9 mouse cellular contexts compared by ENCODE assay signal in the genomic region with DNA sequence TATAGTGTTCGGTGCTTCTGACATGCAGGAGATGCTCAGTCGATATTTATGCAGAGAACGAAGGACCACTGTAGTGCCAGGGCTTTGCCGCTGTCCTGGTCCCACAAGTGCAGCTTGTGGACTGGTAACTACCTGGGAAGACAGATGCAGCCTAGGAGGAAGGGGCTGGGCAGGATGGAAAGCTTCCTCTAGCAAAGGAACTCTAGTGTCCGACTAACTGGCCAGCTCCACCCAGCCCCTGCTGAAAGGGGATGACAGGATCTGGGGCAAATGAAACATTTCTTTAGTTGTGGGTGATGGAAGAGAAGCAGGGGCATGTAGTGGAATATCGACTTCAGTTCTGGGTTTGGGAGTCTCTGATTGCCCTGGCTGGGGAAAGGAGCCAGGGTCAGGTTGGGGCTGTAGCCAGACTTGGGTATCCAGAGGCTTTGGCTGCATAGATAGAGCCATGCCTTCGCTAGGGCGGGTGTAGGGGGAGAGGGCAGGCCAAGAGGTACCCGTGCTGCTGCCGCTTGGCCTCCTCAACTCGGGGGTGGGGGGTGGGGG. TPM values are rescaled to one million over a fixed set of nuclear protein-coding genes. Genes with fewer than 3 reads are reported as not detected.
A peak's percentile ranks its signal among the peaks of the same experiment; 100 is the strongest.
DNase-seq lines count a peak whose midpoint lies in the region; ATAC-seq and TF ChIP-seq lines count a peak whose summit lies in the region.
"Had no signal": no experiment of that assay in that cellular context is flagged by ENCODE, and none has a peak within 500 bp of the region (broad histone marks: within the 10 kb centered on the region; RNA-seq: fewer than 3 reads in every experiment).

No protein-coding gene starts in this region.

- no peaks in the 10 kb centered on the region for H3K36me3 ChIP-seq in kidney, postnatal 0 days (ENCODE audit: insufficient read depth, low read length)
- no peaks in the 10 kb centered on the region for H3K36me3 ChIP-seq in embryonic facial prominence, embryonic 12.5 days
- H3K36me3 ChIP-seq in intestine, postnatal 0 days (ENCODE audit: control insufficient read depth, insufficient read depth), result no peaks in the 10 kb centered on the region
- no peaks in the 10 kb centered on the region for H3K36me3 ChIP-seq in neural tube, embryonic 15.5 days

- H3K4me2 ChIP-seq in kidney, postnatal 0 days (ENCODE audit: low read length), result peak overlapping the region; percentile 96
- peak overlapping the region; percentile 99 for H3K4me2 ChIP-seq in embryonic facial prominence, embryonic 12.5 days (replicated peaks)
- H3K4me2 ChIP-seq in intestine, postnatal 0 days (replicated peaks; ENCODE audit: low read depth), result peak overlapping the region; percentile 82
- peak overlapping the region; percentile 92 for H3K4me2 ChIP-seq in neural tube, embryonic 15.5 days

- H3K4me1 ChIP-seq in kidney, postnatal 0 days (replicated peaks; ENCODE audit: insufficient read depth, low read length), result peaks cover 22% of the 10 kb centered on the region
- H3K4me1 ChIP-seq in embryonic facial prominence, embryonic 12.5 days, result peaks cover 24% of the 10 kb centered on the region
- H3K4me1 ChIP-seq in intestine, postnatal 0 days (replicated peaks; ENCODE audit: control insufficient read depth, insufficient read depth, low read length), result no peaks in the 10 kb centered on the region
- peaks cover 46% of the 10 kb centered on the region for H3K4me1 ChIP-seq in neural tube, embryonic 15.5 days

- H3K27me3 ChIP-seq in kidney, postnatal 0 days (ENCODE audit: insufficient read depth, low read length), result no peaks in the 10 kb centered on the region
- H3K27me3 ChIP-seq in embryonic facial prominence, embryonic 12.5 days, result peaks cover 35% of the 10 kb centered on the region
- H3K27me3 ChIP-seq in intestine, postnatal 0 days (replicated peaks; ENCODE audit: control insufficient read depth, insufficient read depth, low read length), result peaks cover 39% of the 10 kb centered on the region
- 0 out of 2 replicates have a peak, but pooled peaks cover 10% of the 10 kb centered on the region for H3K27me3 ChIP-seq in neural tube, embryonic 15.5 days (replicated peaks)

- peak overlapping the region; percentile 74 for H3K4me3 ChIP-seq in kidney, postnatal 0 days (replicated peaks; ENCODE audit: low read depth, low read length)
- peak overlapping the region; percentile 77 for H3K4me3 ChIP-seq in embryonic facial prominence, embryonic 12.5 days
- peak overlapping the region; percentile 54 for H3K4me3 ChIP-seq in intestine, postnatal 0 days (ENCODE audit: low read depth, low read length)
- H3K4me3 ChIP-seq in neural tube, embryonic 15.5 days (replicated peaks), result peak overlapping the region; percentile 77

- no peak for TF ChIP-seq CTCF in kidney, postnatal 0 days (IDR thresholded peaks at IDR 0.05; ENCODE audit: low read depth)
- TF ChIP-seq CTCF in intestine, postnatal 0 days (IDR thresholded peaks at IDR 0.05; ENCODE audit: low read depth), result no peak

- ATAC-seq in kidney, postnatal 0 days (replicated peaks; ENCODE audit: low FRiP score, low read depth), result no peak
- ATAC-seq in embryonic facial prominence, embryonic 12.5 days (ENCODE audit: insufficient number of reproducible peaks, insufficient read depth, low FRiP score, low TSS enrichment), result peak; percentile 22; the same call in 1 of the 2 replicates
- ATAC-seq in intestine, postnatal 0 days, result no peak
- peak; percentile 39; the same call in 1 of the 2 replicates for ATAC-seq in neural tube, embryonic 15.5 days (ENCODE audit: low FRiP score)

- H3K9ac ChIP-seq in kidney, postnatal 0 days (ENCODE audit: low read depth, low read length), result no peak overlapping the region
- H3K9ac ChIP-seq in embryonic facial prominence, embryonic 12.5 days, result peak overlapping the region; percentile 85
- no peak overlapping the region for H3K9ac ChIP-seq in intestine, postnatal 0 days (ENCODE audit: low read depth, low read length)
- peak overlapping the region; percentile 92 for H3K9ac ChIP-seq in neural tube, embryonic 15.5 days (replicated peaks)

- DNase-seq in kidney, postnatal 0 days (ENCODE audit: low spot score), result no peak
- DNase-seq in kidney, postnatal 25 days, result no peak
- DNase-seq in frontal cortex, postnatal 14 days (ENCODE audit: low spot score in 2 of 2), result no peak
- DNase-seq in urinary bladder, postnatal 25 days (ENCODE audit: low spot score), result no peak
- no peak for DNase-seq in frontal cortex, postnatal 36 days (ENCODE audit: low spot score in 2 of 2)

- H3K9me3 ChIP-seq in kidney, postnatal 0 days (replicated peaks; ENCODE audit: low read length), result no peaks in the 10 kb centered on the region
- H3K9me3 ChIP-seq in embryonic facial prominence, embryonic 12.5 days, result no peaks in the 10 kb centered on the region
- no peaks in the 10 kb centered on the region for H3K9me3 ChIP-seq in intestine, postnatal 0 days (ENCODE audit: control insufficient read depth)
- no peaks in the 10 kb centered on the region for H3K9me3 ChIP-seq in neural tube, embryonic 15.5 days (replicated peaks)

- 42% methylated on average over 7 of the region's 11 CpGs for WGBS in kidney, postnatal 0 days
- 27% methylated on average over 11 of the region's 11 CpGs for WGBS in embryonic facial prominence, embryonic 12.5 days
- 25% methylated on average over 11 of the region's 11 CpGs for WGBS in intestine, postnatal 0 days
- 30% methylated on average over 9 of the region's 11 CpGs for WGBS in neural tube, embryonic 15.5 days

- no peak overlapping the region for H3K27ac ChIP-seq in kidney, postnatal 0 days
- 0 out of 2 replicates have a peak overlapping the region, but pooled peaks have one; percentile 0 for H3K27ac ChIP-seq in embryonic facial prominence, embryonic 12.5 days
- H3K27ac ChIP-seq in intestine, postnatal 0 days (ENCODE audit: low read depth, low read length), result no peak overlapping the region
- 0 out of 2 replicates have a peak overlapping the region, but pooled peaks have one; percentile 19 for H3K27ac ChIP-seq in neural tube, embryonic 15.5 days (replicated peaks)

RNA-seq across cellular contexts. Expression of gene Chst1, which starts 0.5 kb away (rescaled TPM):
- 6.6 and 6.8 TPM in 2 replicates for polyA plus RNA-seq in kidney, postnatal 0 days (2015; fragmentation: Nextera tagmentation; extraction: Ambion mirVana)
- polyA plus RNA-seq in embryonic facial prominence, embryonic 12.5 days (2016; fragmentation: Nextera tagmentation; extraction: Ambion mirVana), result 7.9 and 8.5 TPM in 2 replicates
- polyA plus RNA-seq in intestine, postnatal 0 days (2015; fragmentation: Nextera tagmentation; extraction: Ambion mirVana), result 2.2 and 2.3 TPM in 2 replicates
- polyA plus RNA-seq in neural tube, embryonic 15.5 days (2015; fragmentation: Nextera tagmentation; extraction: Ambion mirVana), result 24.0 and 25.2 TPM in 2 replicates
- polyA plus RNA-seq: erythroblast, embryonic 14.5 days had no signal

Comparison
In these comparisons a context has a peak if more than half of its experiments do, and no peak if none do; other contexts are left out.
1. ATAC-seq: peak in embryonic facial prominence, embryonic 12.5 days (single experiment) and neural tube, embryonic 15.5 days (single experiment); none in kidney, postnatal 0 days (single experiment) and intestine, postnatal 0 days (single experiment).
2. H3K27ac ChIP-seq: peak in embryonic facial prominence, embryonic 12.5 days (single experiment) and neural tube, embryonic 15.5 days (single experiment); none in kidney, postnatal 0 days (single experiment) and intestine, postnatal 0 days (single experiment).
3. H3K9ac ChIP-seq: peak in embryonic facial prominence, embryonic 12.5 days (single experiment) and neural tube, embryonic 15.5 days (single experiment); none in kidney, postnatal 0 days (single experiment) and intestine, postnatal 0 days (single experiment).
4. Peak in every context shown above with its lines, with median percentiles within 50 percentile points of each other: H3K4me2 ChIP-seq and H3K4me3 ChIP-seq.